In the genomic region with DNA sequence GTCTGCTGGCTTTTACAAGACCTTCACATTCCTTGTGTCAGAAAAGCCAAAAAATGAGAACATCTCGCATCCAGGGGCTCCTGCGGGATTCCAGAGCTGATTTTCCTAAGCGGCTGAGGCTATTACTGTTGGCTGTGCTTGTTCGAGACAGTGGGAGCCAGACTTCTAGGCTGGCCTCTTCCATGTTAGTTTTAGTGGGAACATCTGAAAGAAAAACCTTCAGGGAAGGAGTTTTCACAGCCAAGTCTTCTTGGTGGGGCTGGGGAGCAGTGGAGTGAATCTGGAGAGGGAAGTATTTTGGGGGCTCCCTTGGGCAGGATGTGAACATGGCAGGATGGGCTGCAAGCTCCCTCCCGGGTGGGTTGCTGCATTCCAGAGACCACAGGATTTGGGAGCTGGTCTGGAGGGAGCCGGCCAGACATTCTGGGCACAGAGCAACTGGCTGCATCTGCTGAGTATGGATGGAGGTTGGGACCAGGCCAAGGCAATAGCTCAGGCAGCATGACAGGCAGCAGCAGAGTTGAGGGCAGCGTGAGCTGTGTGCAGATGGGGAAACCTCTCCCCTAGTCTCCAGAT, we compare ENCODE assay signal across 8 mouse cellular contexts. TPM values are rescaled to one million over a fixed set of nuclear protein-coding genes. Genes with fewer than 3 reads are reported as not detected.
DNase-seq lines count a peak whose midpoint lies in the region; ATAC-seq and TF ChIP-seq lines count a peak whose summit lies in the region.

No protein-coding gene starts in this region.

- no peak overlapping the region for H3K9ac ChIP-seq in forebrain, postnatal 0 days
- H3K9ac ChIP-seq in forebrain, embryonic 12.5 days: no peak overlapping the region

- no peak for ATAC-seq in forebrain, postnatal 0 days
- no peak for ATAC-seq in forebrain, embryonic 12.5 days (ENCODE audit: low FRiP score)

- 63% methylated on average over 7 of the region's 7 CpGs for WGBS in forebrain, postnatal 0 days
- 77% methylated on average over 7 of the region's 7 CpGs for WGBS in forebrain, embryonic 12.5 days
- WGBS in forebrain, embryonic 10.5 days: 77% methylated on average over 7 of the region's 7 CpGs

- H3K36me3 ChIP-seq in forebrain, postnatal 0 days (ENCODE audit: insufficient read depth): no peaks in the 10 kb centered on the region
- no peaks in the 10 kb centered on the region for H3K36me3 ChIP-seq in forebrain, embryonic 12.5 days (replicated peaks)
- H3K36me3 ChIP-seq in forebrain, embryonic 10.5 days (replicated peaks): no peaks in the 10 kb centered on the region

- no peak overlapping the region for H3K4me2 ChIP-seq in forebrain, postnatal 0 days (ENCODE audit: low read depth)
- H3K4me2 ChIP-seq in forebrain, embryonic 12.5 days: no peak overlapping the region

- no peak overlapping the region for H3K27ac ChIP-seq in forebrain, postnatal 0 days (ENCODE audit: low read depth, low read length)
- no peak overlapping the region for H3K27ac ChIP-seq in forebrain, embryonic 12.5 days
- H3K27ac ChIP-seq in forebrain, embryonic 10.5 days: no peak overlapping the region

- peak; percentile 11 for DNase-seq in forebrain, postnatal 0 days
- DNase-seq in right cerebral cortex, postnatal 10 days (ENCODE audit: low spot score in 2 of 2): peak; percentile 75 to 81
- no peak for DNase-seq in right cerebral cortex, postnatal 36 days (ENCODE audit: low spot score in 2 of 2)
- peak; percentile 75 to 79 for DNase-seq in heart, postnatal 10 days
- DNase-seq in lung, postnatal 14 days: peak; percentile 52
- no peak for DNase-seq in natural killer cell, adult 2 months (ENCODE audit: low spot score in 2 of 2)
- no peak for DNase-seq in forebrain, embryonic 10.5 days (ENCODE audit: extremely low spot score, low spot score)

- H3K9me3 ChIP-seq in forebrain, postnatal 0 days (ENCODE audit: low read length): no peaks in the 10 kb centered on the region
- H3K9me3 ChIP-seq in forebrain, embryonic 12.5 days: no peaks in the 10 kb centered on the region
- no peaks in the 10 kb centered on the region for H3K9me3 ChIP-seq in forebrain, embryonic 10.5 days

- intact Hi-C loops in heart, postnatal 10 days (cut with DNase I): no loop called here

- no peaks in the 10 kb centered on the region for H3K4me1 ChIP-seq in forebrain, postnatal 0 days (ENCODE audit: insufficient read depth)
- H3K4me1 ChIP-seq in forebrain, embryonic 12.5 days: peaks cover 7% of the 10 kb centered on the region; the same call in 1 of the 2 replicates
- peaks cover 10% of the 10 kb centered on the region for H3K4me1 ChIP-seq in forebrain, embryonic 10.5 days

- TF ChIP-seq CTCF in forebrain, postnatal 0 days (IDR thresholded peaks at IDR 0.05; ENCODE audit: low read depth): no peak

- no peak overlapping the region for H3K4me3 ChIP-seq in forebrain, postnatal 0 days (ENCODE audit: low read depth, low read length)
- H3K4me3 ChIP-seq in forebrain, embryonic 12.5 days (replicated peaks): no peak overlapping the region
- no peak overlapping the region for H3K4me3 ChIP-seq in forebrain, embryonic 10.5 days

- H3K27me3 ChIP-seq in forebrain, postnatal 0 days (ENCODE audit: insufficient read depth, low read length): no peaks in the 10 kb centered on the region
- no peaks in the 10 kb centered on the region for H3K27me3 ChIP-seq in forebrain, embryonic 12.5 days
- no peaks in the 10 kb centered on the region for H3K27me3 ChIP-seq in forebrain, embryonic 10.5 days (ENCODE audit: poor library complexity, severe bottlenecking)

RNA-seq across cellular contexts. Expression of gene 4931406P16Rik, which starts 4.6 kb away (rescaled TPM):
- 48.5 and 55.7 TPM in 2 replicates for total RNA-seq in forebrain, postnatal 0 days (2014; rRNA removed)
- 18.4 and 21.3 TPM in 2 replicates for polyA plus RNA-seq in forebrain, postnatal 0 days (2015; fragmentation: Nextera tagmentation; extraction: Ambion mirVana)
- polyA plus RNA-seq in forebrain, embryonic 12.5 days (2016; fragmentation: Nextera tagmentation; extraction: Ambion mirVana): 33.4 and 33.5 TPM in 2 replicates
- total RNA-seq in heart, postnatal 10 days (2021): 100 to 1,000 TPM in 1 of 2 experiments, 10 to 100 TPM in 1; 95.5 to 102 TPM
- 23.8 and 25.3 TPM in 2 replicates for polyA plus RNA-seq in forebrain, embryonic 10.5 days (2016; fragmentation: Nextera tagmentation; extraction: Ambion mirVana)

Comparison
In these comparisons a context has a peak if more than half of its experiments do, and no peak if none do; other contexts are left out.
1. DNase-seq: peak in forebrain, postnatal 0 days (single experiment), right cerebral cortex, postnatal 10 days (2 of 2), heart, postnatal 10 days (2 of 2) and lung, postnatal 14 days (single experiment); none in right cerebral cortex, postnatal 36 days (0 of 2), natural killer cell, adult 2 months (0 of 2) and forebrain, embryonic 10.5 days (single experiment).